Mouse (Mus musculus) liver, postnatal 0 days (tissue): Measurements from ENCODE around the gene Slc7a1.

Source experiments
- CTCF ChIP-seq: sonication (generic); IDR thresholded peaks from 2 replicates; pipeline ENCODE4 v1.5.1; 2016; ENCODE audit warnings: antibody characterized with exemption, low read depth
- EP300 ChIP-seq: IDR thresholded peaks from 2 replicates; pipeline ENCODE4 v1.6.1; 2016; ENCODE audit warnings: antibody characterized with exemption, low read depth, mild to moderate bottlenecking

DNA sequence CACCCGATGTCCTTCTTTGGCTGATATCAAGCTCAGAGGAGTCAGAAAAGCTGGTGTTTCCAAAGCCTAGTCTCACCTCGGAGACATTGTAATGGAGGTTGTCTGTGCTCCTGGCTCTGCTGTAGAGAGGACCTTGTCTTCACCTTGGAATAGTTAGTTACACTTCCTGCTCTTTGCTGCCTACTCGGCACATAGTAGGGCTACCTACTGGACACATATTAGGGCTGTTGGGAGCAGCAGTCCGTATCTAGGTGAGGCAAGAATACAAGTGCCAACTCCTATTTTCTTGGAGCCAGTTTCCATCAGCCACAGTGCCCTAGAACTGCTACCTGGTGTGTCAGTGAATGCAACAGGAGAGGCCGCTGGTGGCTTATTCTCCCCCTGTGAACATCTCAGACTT lies 112.2 kb downstream of the Slc7a1 start:
- TF ChIP-seq CTCF, result no peak
- no peak for TF ChIP-seq EP300
